Mouse (Mus musculus) limb, embryonic 11.5 days (tissue): ENCODE data around the gene Lrrc7. TPM values are rescaled to one million over a fixed set of nuclear protein-coding genes. Genes with fewer than 3 reads are reported as not detected.

ENCODE experiments used
- ATAC-seq: fragments of 200-750 bp; cut with Nextera tagmentation; 2 replicates; pipeline ENCODE4 v1.8.0; 2017; ENCODE audit warnings: low read depth; ENCODE audit not compliant: insufficient number of reproducible peaks, low FRiP score, low TSS enrichment
- DNase-seq: peaks from one replicate; pipeline ENCODE4 v3.0.0-alpha.2; 2015; ENCODE audit warnings: low spot score
- H3K27ac ChIP-seq: fragments of 300-500 bp; sonication (generic); replicated peaks from 2 replicates; pipeline ENCODE4 v1.5.1; 2014; ENCODE audit warnings: low read depth, mild to moderate bottlenecking, low read length
- H3K27me3 ChIP-seq: fragments of 300-500 bp; sonication (generic); 2 replicates; pipeline ENCODE4 v1.6.1; 2014; ENCODE audit warnings: mild to moderate bottlenecking, low read length, mixed read lengths; ENCODE audit not compliant: control insufficient read depth, insufficient read depth
- H3K36me3 ChIP-seq: fragments of 300-500 bp; sonication (generic); 2 replicates; pipeline ENCODE4 v1.6.1; 2014; ENCODE audit warnings: mild to moderate bottlenecking, low read length, moderate library complexity, mixed read lengths; ENCODE audit not compliant: control insufficient read depth, insufficient read depth
- H3K4me1 ChIP-seq: fragments of 300-500 bp; sonication (generic); 2 replicates; pipeline ENCODE4 v1.6.1; 2014; ENCODE audit warnings: low read length, mixed read lengths; ENCODE audit not compliant: control insufficient read depth, insufficient read depth
- H3K4me2 ChIP-seq: fragments of 300-500 bp; sonication (generic); 2 replicates; pipeline ENCODE4 v1.6.1; 2014; ENCODE audit warnings: low read depth, mild to moderate bottlenecking, moderate library complexity; ENCODE audit not compliant: severe bottlenecking
- H3K4me3 ChIP-seq: fragments of 300-500 bp; sonication (generic); 2 replicates; pipeline ENCODE4 v1.5.1; 2014; ENCODE audit warnings: low read depth, low read length
- H3K9ac ChIP-seq: fragments of 300-500 bp; sonication (generic); 2 replicates; pipeline ENCODE4 v1.6.1; 2014; ENCODE audit warnings: mild to moderate bottlenecking, low read length
- H3K9me3 ChIP-seq: fragments of 300-500 bp; sonication (generic); 2 replicates; pipeline ENCODE4 v1.6.1; 2016; ENCODE audit warnings: low read length; ENCODE audit not compliant: control insufficient read depth
- WGBS: fragments of 180-500 bp; shearing (Covaris S2); extraction: QIAGEN DNeasy Blood & Tissue Kit; methylation state at CpG from one replicate; pipeline ENCODE4 v1.1.7; 2014; 5-methylcytosine and 5-hydroxymethylcytosine counted together
- polyA plus RNA-seq: library from polyadenylated mRNA; unstranded; fragments of >200 nt; fragmentation: Nextera tagmentation; extraction: Ambion mirVana; gene quantifications from 2 replicates; pipeline ENCODE4 v1.2.1, GENCODE M21; 2014

Gene Lrrc7
- polyA plus RNA-seq, 1 experiment from 2014 or later = 0.27 TPM

- 91% methylated on average over 3 of the region's 3 CpGs for WGBS
- no peak for ATAC-seq
- DNase-seq = no peak
- no peaks in the 10 kb centered on the region for H3K4me1 ChIP-seq
- H3K4me2 ChIP-seq = no peak overlapping the region
- no peaks in the 10 kb centered on the region for H3K36me3 ChIP-seq
- H3K9me3 ChIP-seq = no peaks in the 10 kb centered on the region
- H3K27ac ChIP-seq = no peak overlapping the region
- no peak overlapping the region for H3K4me3 ChIP-seq
- no peaks in the 10 kb centered on the region for H3K27me3 ChIP-seq
- H3K9ac ChIP-seq = no peak overlapping the region
Observed at GRCm38 (mm10) chr3:158154134-158154533, 407.9 kb downstream of the Lrrc7 start.

DNA sequence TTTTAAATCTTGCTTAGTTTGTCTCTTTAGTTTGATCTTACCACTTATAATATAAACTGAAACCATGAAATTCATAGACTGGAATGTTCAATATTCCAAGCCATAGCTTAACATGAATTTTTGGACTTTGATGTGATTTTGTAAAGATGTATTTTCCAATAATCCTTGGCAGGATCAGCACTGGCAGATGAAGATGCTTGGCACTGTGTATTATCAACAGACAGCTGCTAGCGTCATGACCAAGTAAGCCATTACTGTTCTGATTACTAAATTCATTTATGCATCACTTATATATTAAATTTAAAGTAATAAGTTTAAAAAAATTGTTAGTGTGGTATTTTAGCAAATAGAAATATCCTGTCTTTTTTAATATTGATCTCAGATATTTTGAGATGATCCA lies 413.0 kb downstream of the Lrrc7 start:
- 91% methylated on average over 1 of the region's 1 CpGs for WGBS
- no peak for DNase-seq

GRCm38 (mm10) chr3:158140629-158141028 lies 421.4 kb downstream of the Lrrc7 start:
- WGBS = 64% methylated on average over 1 of the region's 1 CpGs
- H3K4me3 ChIP-seq = no peak overlapping the region
- H3K27ac ChIP-seq = no peak overlapping the region
- ATAC-seq = no peak
- no peak for DNase-seq
- H3K4me2 ChIP-seq = no peak overlapping the region
- H3K9me3 ChIP-seq = no peaks in the 10 kb centered on the region
- no peaks in the 10 kb centered on the region for H3K4me1 ChIP-seq
- H3K27me3 ChIP-seq = no peaks in the 10 kb centered on the region
- no peak overlapping the region for H3K9ac ChIP-seq
- no peaks in the 10 kb centered on the region for H3K36me3 ChIP-seq

More for the DNA sequence above, 413.0 kb downstream of the Lrrc7 start:
- no peak overlapping the region for H3K27ac ChIP-seq
- H3K9me3 ChIP-seq = no peaks in the 10 kb centered on the region
- H3K4me1 ChIP-seq = no peaks in the 10 kb centered on the region
- H3K36me3 ChIP-seq = no peaks in the 10 kb centered on the region
- no peak for ATAC-seq
- H3K4me2 ChIP-seq = no peak overlapping the region
- H3K27me3 ChIP-seq = no peaks in the 10 kb centered on the region
- H3K9ac ChIP-seq = no peak overlapping the region
- no peak overlapping the region for H3K4me3 ChIP-seq

DNA sequence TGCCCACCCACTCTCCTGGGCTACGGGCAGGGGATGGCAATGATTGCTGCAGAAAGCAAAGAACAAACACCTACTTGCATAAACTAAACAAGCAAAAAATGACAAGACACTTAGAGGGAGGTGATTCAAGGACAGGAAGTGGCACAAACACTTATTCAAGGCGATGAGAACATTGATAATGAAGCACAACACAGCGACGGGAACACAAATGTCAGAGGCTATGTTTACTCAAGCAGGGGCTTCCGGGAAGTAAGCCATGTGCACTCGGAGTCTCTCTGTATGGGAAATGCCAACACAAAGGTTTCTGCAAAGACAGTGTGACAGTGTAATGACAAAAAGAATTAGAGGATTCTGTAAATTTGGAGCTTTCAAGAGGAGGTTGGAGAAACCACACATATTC lies 424.2 kb downstream of the Lrrc7 start:
- Histone ChIP-seq H3K27me3 (no peaks in the 10 kb centered on the region), H3K36me3 (no peaks in the 10 kb centered on the region), H3K9me3 (no peaks in the 10 kb centered on the region), H3K27ac (no peak overlapping the region), H3K4me1 (no peaks in the 10 kb centered on the region), H3K4me3 (no peak overlapping the region), H3K9ac (no peak overlapping the region), H3K4me2 (no peak overlapping the region)
- 78% methylated on average over 6 of the region's 6 CpGs for WGBS
- DNase-seq = no peak
- no peak for ATAC-seq

DNA sequence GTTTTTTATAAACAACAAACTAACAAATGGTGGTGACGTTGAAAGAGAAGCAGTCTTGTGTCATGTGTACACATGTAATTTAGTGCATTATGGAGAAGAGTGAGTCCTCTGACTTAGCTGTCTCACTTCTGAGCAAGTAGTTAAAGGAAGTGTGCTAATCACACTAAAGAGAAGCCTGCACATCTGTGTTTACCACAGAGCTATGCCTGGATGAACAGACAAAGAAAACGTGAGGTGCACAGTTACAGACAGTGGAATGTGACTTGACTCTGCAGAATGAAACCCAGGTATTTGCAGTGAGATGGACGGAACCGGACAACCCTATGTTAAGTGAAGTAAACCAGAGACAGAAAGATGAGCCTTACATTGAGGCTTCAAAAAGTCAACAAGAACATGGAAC lies 430.3 kb downstream of the Lrrc7 start:
- no peak for DNase-seq
- no peaks in the 10 kb centered on the region for H3K36me3 ChIP-seq
- no peak overlapping the region for H3K4me3 ChIP-seq
- 82% methylated on average over 4 of the region's 4 CpGs for WGBS
- H3K27ac ChIP-seq = no peak overlapping the region
- no peaks in the 10 kb centered on the region for H3K4me1 ChIP-seq
- ATAC-seq = no peak
- H3K9me3 ChIP-seq = no peaks in the 10 kb centered on the region
- H3K9ac ChIP-seq = no peak overlapping the region
- no peaks in the 10 kb centered on the region for H3K27me3 ChIP-seq
- H3K4me2 ChIP-seq = no peak overlapping the region

- Histone ChIP-seq H3K4me1 (no peaks in the 10 kb centered on the region), H3K9ac (no peak overlapping the region), H3K9me3 (no peaks in the 10 kb centered on the region), H3K27me3 (no peaks in the 10 kb centered on the region), H3K27ac (no peak overlapping the region), H3K4me2 (no peak overlapping the region), H3K4me3 (no peak overlapping the region), H3K36me3 (no peaks in the 10 kb centered on the region)
- no peak for DNase-seq
- no peak for ATAC-seq
Observed at GRCm38 (mm10) chr3:158131233-158131632, 430.8 kb downstream of the Lrrc7 start.

DNA sequence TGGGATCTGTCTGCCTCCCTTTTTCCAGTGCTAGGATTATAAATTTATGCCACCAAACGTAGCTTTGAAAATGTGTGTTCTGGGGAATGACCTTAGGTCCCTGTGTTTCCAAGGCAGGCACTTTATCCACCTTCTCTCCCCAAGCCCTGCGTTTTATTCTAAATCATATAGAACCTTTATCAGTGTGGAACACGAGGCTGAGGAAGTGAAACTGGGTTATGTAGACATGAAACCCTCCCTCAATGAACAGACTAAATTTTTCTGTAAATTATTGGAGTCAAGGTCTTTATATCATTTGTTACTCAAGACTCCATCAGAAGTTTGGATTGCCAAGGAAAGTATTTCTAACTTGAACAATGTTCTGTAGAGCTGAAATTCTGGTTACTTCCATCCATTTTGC lies 439.1 kb downstream of the Lrrc7 start:
- Histone ChIP-seq H3K27me3 (no peaks in the 10 kb centered on the region), H3K36me3 (no peaks in the 10 kb centered on the region), H3K9ac (no peak overlapping the region), H3K9me3 (no peaks in the 10 kb centered on the region), H3K4me2 (no peak overlapping the region), H3K4me3 (no peak overlapping the region), H3K4me1 (no peaks in the 10 kb centered on the region), H3K27ac (no peak overlapping the region)
- ATAC-seq (no peak), DNase-seq (no peak)
- WGBS = 67% methylated on average over 3 of the region's 3 CpGs

DNA sequence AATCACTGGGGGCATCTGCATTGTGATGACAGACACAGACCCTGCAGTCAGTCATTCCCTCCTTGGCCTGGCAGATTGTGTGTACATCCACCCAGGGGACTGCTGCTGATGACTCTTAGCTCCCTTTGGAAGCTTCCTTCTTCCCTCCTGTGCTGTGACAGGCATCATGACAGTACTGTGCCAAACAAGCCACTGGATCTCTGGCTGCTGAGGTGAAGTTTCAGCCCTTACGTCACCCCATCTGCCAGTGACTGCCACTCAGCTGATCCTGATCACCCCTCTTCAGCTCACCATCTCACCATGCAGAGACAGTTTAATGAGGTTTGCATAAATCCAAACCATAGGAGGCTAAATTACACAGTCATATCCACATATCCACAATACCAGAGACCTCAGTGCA lies 456.8 kb downstream of the Lrrc7 start:
- H3K36me3 ChIP-seq = no peaks in the 10 kb centered on the region
- H3K9me3 ChIP-seq = no peaks in the 10 kb centered on the region
- no peaks in the 10 kb centered on the region for H3K4me1 ChIP-seq
- ATAC-seq (no peak), DNase-seq (no peak)
- no peak overlapping the region for H3K4me3 ChIP-seq
- H3K27me3 ChIP-seq = no peaks in the 10 kb centered on the region
- H3K9ac ChIP-seq = no peak overlapping the region
- no peak overlapping the region for H3K4me2 ChIP-seq
- H3K27ac ChIP-seq = no peak overlapping the region
- WGBS = 71% methylated on average over 1 of the region's 1 CpGs

- Histone ChIP-seq H3K4me3 (no peak overlapping the region), H3K4me1 (no peaks in the 10 kb centered on the region), H3K9ac (no peak overlapping the region), H3K4me2 (no peak overlapping the region), H3K9me3 (no peaks in the 10 kb centered on the region), H3K27me3 (no peaks in the 10 kb centered on the region), H3K27ac (no peak overlapping the region), H3K36me3 (no peaks in the 10 kb centered on the region)
- no peak for DNase-seq
- ATAC-seq = no peak
- WGBS = 72% methylated on average over 2 of the region's 2 CpGs
Observed at GRCm38 (mm10) chr3:158103467-158103866, 458.6 kb downstream of the Lrrc7 start.
